Mouse (Mus musculus): ENCODE measurements around the gene Neurl1b. TPM values are rescaled to one million over a fixed set of nuclear protein-coding genes. Genes with fewer than 3 reads are reported as not detected.
A peak's percentile ranks its signal among the peaks of the same experiment; 100 is the strongest.

The Neurl1b gene
- polyA plus RNA-seq, 1 experiment from 2014 or later = 0.06 TPM

DNA sequence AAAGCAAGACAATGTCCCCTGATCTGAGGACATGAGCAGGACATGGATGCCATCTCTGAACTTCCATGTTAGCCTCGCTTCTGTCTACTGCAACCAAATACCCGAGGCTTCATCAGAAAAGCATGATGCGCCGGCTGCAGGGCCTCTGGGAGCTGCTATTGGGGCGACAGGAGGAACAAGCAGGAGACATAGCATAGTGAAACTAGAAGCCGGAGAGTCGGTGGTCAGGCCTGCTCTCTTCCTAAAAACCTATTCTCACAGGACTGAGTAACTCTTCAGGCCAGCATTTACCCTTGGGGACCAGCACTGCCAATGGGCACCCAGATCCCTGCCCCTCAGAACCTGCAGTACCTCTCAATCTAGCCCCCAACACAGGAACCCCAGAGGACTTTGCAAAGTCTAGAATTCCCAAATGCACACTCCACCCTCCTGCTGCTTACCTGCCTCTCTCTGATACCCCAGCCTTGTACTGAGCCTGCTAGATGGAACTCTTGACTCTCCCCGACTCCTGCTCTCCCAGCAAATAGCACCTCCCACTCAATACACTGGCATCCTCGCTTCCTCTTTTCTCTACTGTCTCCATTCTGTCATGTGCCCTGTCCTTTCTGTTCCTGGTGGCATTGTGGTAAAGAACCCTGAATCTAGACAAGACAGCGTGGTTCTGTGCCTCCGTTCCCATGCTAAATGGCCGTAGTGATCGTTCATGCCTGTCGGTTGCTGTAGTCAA is 22.6 kb downstream of the Neurl1b start:
- no peak overlapping the region for H3K4me2 ChIP-seq
- H3K4me3 ChIP-seq = no peak overlapping the region
- 64% methylated on average over 14 of the region's 14 CpGs for WGBS (ENCODE audit: insufficient replicate concordance)
- no peak overlapping the region for H3K27ac ChIP-seq
- no peak for ATAC-seq
- H3K9ac ChIP-seq = no peak overlapping the region
- H3K9me3 ChIP-seq (replicated peaks) = no peaks in the 10 kb centered on the region
- H3K4me1 ChIP-seq = peaks cover 5% of the 10 kb centered on the region; the same call in 1 of the 2 replicates
- no peaks in the 10 kb centered on the region for H3K36me3 ChIP-seq
- H3K27me3 ChIP-seq (replicated peaks) = peaks cover 89% of the 10 kb centered on the region

DNA sequence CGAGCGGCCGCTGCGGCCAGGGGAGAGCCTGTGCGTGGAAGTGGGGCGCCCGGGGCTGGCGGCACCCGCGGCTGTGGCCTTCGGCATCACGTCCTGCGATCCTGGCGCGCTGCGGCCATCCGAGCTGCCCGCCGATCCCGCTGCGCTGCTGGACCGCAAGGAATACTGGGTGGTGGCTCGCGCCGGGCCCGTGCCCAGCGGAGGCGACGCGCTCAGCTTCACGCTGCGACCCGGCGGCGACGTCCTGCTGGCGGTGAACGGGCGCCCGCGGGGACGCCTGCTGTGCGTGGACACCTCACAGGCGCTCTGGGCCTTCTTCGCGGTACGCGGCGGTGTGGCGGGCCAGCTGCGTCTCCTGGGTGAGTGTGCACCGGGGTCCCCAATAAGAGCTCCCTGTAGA is 24.4 kb downstream of the Neurl1b start:
- no peak for ATAC-seq
- Histone ChIP-seq H3K4me1 (peaks cover 5% of the 10 kb centered on the region; the same call in 1 of the 2 replicates), H3K36me3 (no peaks in the 10 kb centered on the region), H3K9ac (no peak overlapping the region), H3K4me2 (peak overlapping the region; percentile 55), H3K27ac (no peak overlapping the region), H3K4me3 (peak overlapping the region; percentile 37), H3K27me3 (replicated peaks) (peaks cover 73% of the 10 kb centered on the region), H3K9me3 (replicated peaks) (no peaks in the 10 kb centered on the region)
- 11% methylated on average over 52 of the region's 52 CpGs for WGBS (ENCODE audit: insufficient replicate concordance)

DNA sequence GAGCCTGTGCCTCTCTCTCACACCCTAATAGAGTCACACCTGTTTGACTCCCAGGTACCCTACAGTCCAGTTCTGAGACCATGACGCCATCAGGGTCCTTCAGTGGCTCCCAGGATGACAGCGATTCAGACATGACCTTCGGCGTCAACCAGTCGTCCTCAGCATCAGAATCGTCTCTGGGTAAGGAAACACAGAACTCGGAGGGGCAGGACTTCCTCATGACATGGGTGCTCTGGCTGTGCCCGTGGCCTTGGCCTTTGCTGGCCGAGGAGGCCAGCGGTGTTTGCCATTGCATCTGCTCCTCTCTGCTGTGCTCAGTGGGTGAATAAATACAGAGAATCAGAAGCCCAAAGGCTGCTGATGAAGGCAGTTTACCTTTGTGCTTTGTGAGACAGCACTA is 26.4 kb downstream of the Neurl1b start:
- Histone ChIP-seq H3K4me1 (peaks cover 5% of the 10 kb centered on the region; the same call in 1 of the 2 replicates), H3K27me3 (replicated peaks) (peaks cover 69% of the 10 kb centered on the region), H3K9me3 (replicated peaks) (no peaks in the 10 kb centered on the region), H3K9ac (no peak overlapping the region), H3K4me2 (no peak overlapping the region), H3K4me3 (no peak overlapping the region), H3K36me3 (no peaks in the 10 kb centered on the region), H3K27ac (no peak overlapping the region)
- 72% methylated on average over 10 of the region's 10 CpGs for WGBS (ENCODE audit: insufficient replicate concordance)
- no peak for ATAC-seq

DNA sequence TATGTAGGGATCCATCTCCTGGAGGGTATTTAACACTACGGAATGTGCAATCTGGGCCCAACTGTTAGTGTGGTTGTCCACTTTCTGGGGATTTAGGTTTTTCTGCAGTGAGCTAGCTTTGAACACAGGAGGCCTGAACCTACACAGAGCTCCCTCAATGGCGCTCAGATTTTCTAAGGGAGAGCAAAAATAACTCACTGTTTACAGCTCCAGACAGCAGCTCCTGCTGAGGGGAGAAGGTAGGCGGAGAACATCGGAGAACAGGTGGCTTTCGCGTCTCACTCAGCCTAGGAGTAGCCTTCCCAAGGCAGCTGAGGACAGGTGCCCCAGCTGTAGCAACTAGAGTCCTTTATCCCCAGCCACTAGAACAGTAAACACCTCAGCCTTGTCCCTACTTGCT is 27.6 kb downstream of the Neurl1b start:
- Histone ChIP-seq H3K36me3 (no peaks in the 10 kb centered on the region), H3K4me1 (peaks cover 5% of the 10 kb centered on the region; the same call in 1 of the 2 replicates), H3K27ac (no peak overlapping the region), H3K27me3 (replicated peaks) (peaks cover 63% of the 10 kb centered on the region), H3K4me2 (no peak overlapping the region), H3K9ac (no peak overlapping the region), H3K4me3 (no peak overlapping the region), H3K9me3 (replicated peaks) (no peaks in the 10 kb centered on the region)
- no peak for ATAC-seq
- WGBS (ENCODE audit: insufficient replicate concordance) = 85% methylated on average over 6 of the region's 6 CpGs

DNA sequence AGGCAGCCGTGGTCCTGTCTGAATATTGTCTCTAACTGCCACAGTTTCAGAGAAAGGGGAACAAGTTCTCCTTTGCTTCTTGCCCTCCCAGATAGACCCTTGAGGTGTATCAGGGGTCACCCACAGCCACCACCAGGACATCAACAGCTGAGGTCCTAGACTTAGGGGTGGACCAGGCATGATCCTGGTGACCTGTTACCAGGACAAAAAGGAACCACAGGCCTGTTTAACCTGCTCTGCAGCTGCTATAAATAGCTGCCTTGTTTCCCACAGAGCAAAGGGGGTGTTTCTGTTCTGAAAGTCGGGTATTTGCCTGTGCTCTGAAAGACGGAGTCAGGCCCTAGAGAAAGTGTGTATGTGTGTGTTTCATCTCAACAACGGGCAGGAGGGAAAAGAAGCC is 29.2 kb downstream of the Neurl1b start:
- peaks cover 8% of the 10 kb centered on the region; the same call in 1 of the 2 replicates for H3K4me1 ChIP-seq
- no peak overlapping the region for H3K9ac ChIP-seq
- H3K27ac ChIP-seq = no peak overlapping the region
- H3K4me2 ChIP-seq = no peak overlapping the region
- H3K27me3 ChIP-seq (replicated peaks) = peaks cover 47% of the 10 kb centered on the region
- no peak overlapping the region for H3K4me3 ChIP-seq
- ATAC-seq = no peak
- WGBS (ENCODE audit: insufficient replicate concordance) = 53% methylated on average over 4 of the region's 4 CpGs
- H3K36me3 ChIP-seq = no peaks in the 10 kb centered on the region
- H3K9me3 ChIP-seq (replicated peaks) = no peaks in the 10 kb centered on the region

DNA sequence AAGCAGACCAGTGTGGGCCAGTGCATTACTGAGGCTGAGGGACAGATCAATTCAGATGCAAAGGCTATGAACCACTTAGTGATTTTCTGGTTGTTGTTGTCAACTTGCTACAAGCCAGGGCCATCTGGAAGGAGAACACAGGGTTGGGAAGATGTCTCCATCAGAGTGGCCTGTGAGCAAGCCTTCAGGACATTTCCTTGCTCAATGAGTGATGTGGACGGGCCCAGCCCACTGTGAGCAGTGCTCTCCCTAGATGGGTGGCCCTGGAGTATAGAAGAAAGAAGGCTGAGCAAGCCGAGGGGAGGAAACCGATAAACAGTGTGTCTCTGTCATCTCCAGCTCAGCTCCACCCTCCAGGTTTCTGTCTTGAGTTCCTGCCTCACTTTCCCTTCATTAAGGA is 34.8 kb downstream of the Neurl1b start:
- Histone ChIP-seq H3K4me3 (no peak overlapping the region), H3K4me2 (no peak overlapping the region), H3K27me3 (replicated peaks) (peaks cover 37% of the 10 kb centered on the region), H3K4me1 (0 out of 2 replicates have a peak, but pooled peaks cover 5% of the 10 kb centered on the region), H3K27ac (no peak overlapping the region), H3K9me3 (replicated peaks) (no peaks in the 10 kb centered on the region), H3K36me3 (no peaks in the 10 kb centered on the region), H3K9ac (no peak overlapping the region)
- ATAC-seq = no peak
- 67% methylated on average over 3 of the region's 3 CpGs for WGBS (ENCODE audit: insufficient replicate concordance)

DNA sequence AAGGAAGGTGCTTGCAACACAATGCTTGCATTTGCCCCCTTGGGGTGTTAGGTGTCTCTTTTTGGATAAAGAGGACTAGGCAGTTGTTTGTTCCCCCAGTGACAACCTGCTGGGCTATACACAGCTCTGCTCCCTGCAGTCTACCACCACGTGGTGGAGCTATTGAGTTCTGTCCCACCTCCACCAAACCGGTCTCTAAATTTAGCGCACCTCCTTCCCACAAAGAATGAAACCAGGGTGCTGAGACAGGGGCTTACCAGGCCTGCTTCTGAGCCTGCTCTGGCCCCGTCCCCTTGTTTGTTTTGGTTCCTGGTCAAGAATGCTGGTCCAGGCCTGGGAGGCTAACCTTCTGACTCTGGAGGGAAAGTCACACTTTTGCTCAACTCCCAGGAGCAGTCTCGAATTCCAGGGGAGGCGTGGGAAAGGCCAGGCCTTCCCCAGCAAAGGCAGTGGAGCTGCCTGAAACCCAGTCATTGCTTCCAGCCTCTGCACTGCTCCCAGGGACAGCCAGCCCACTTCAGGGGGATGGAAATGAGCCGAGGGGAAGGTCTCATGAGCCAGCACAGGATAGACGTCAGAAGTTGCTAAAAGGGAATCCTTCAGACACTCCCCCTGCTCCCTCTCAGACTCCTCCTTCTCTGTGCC is 37.1 kb downstream of the Neurl1b start:
- Histone ChIP-seq H3K4me3 (no peak overlapping the region), H3K4me2 (no peak overlapping the region), H3K9me3 (replicated peaks) (no peaks in the 10 kb centered on the region), H3K36me3 (no peaks in the 10 kb centered on the region), H3K27me3 (replicated peaks) (peaks cover 27% of the 10 kb centered on the region), H3K4me1 (0 out of 2 replicates have a peak, but pooled peaks cover 5% of the 10 kb centered on the region), H3K9ac (no peak overlapping the region), H3K27ac (no peak overlapping the region)
- 0 out of 2 replicates have a peak, but pooled peaks have one; percentile 13 for ATAC-seq
- WGBS (ENCODE audit: insufficient replicate concordance) = 28% methylated on average over 8 of the region's 8 CpGs

DNA sequence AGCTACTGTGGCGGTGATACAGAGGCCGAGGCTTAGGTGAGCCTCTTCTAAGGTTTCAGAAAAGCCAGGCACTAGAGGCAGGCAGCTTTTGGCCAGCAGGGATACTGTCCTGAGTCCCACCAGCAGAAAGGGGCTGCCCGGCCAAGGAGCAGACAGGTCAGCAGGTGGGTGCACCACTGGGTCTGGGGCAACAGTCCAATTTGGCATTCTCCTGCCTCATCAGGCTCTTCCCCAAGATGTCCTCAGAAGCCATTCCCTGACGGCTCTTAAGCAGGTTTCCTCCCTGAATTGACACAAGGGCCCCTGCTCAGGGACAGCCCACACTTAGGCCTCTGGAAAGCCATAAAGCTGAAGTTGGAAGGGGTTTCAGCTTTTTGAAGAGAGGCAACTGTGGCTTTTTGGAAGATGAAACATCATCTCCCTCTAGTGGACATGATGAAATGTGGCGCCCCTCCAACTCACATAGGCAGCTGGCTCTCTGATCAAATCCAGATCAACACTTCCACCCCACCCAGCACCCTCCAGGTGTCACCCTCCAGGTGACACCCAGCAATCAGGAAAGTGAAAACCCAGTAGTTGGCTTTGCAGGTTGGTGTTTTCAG is 37.8 kb downstream of the Neurl1b start:
- no peak overlapping the region for H3K4me2 ChIP-seq
- no peak overlapping the region for H3K4me3 ChIP-seq
- 0 out of 2 replicates have a peak, but pooled peaks cover 5% of the 10 kb centered on the region for H3K4me1 ChIP-seq
- ATAC-seq = no peak
- WGBS (ENCODE audit: insufficient replicate concordance) = 45% methylated on average over 5 of the region's 5 CpGs
- no peaks in the 10 kb centered on the region for H3K36me3 ChIP-seq
- H3K27ac ChIP-seq = no peak overlapping the region
- H3K9me3 ChIP-seq (replicated peaks) = no peaks in the 10 kb centered on the region
- H3K27me3 ChIP-seq (replicated peaks) = peaks cover 26% of the 10 kb centered on the region
- H3K9ac ChIP-seq = no peak overlapping the region

DNA sequence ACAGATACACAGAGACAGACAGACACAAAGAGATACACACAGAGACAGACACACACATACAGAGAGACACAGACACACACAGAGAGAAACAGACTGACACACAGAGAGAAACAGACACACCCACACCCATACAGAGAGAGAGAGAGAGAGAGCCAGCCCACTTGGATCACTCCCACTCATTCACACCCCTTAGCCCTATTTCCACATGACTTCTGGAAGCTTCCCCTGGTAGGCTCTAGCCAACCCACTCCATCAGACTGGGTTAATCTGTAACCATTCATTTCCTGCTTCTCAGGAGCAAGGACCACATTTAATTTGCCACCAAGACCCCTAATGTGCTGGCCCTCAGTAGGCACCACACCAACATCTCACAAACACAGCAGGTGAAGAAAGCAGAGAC is 42.9 kb downstream of the Neurl1b start:
- no peak overlapping the region for H3K27ac ChIP-seq
- H3K4me1 ChIP-seq = 0 out of 2 replicates have a peak, but pooled peaks cover 3% of the 10 kb centered on the region
- no peak overlapping the region for H3K9ac ChIP-seq
- peak; percentile 59; the same call in 1 of the 2 replicates for ATAC-seq
- no peak overlapping the region for H3K4me2 ChIP-seq
- peaks cover 19% of the 10 kb centered on the region; the same call in 1 of the 2 replicates for H3K27me3 ChIP-seq (replicated peaks)
- no peaks in the 10 kb centered on the region for H3K36me3 ChIP-seq
- H3K4me3 ChIP-seq = no peak overlapping the region
- H3K9me3 ChIP-seq (replicated peaks) = no peaks in the 10 kb centered on the region

DNA sequence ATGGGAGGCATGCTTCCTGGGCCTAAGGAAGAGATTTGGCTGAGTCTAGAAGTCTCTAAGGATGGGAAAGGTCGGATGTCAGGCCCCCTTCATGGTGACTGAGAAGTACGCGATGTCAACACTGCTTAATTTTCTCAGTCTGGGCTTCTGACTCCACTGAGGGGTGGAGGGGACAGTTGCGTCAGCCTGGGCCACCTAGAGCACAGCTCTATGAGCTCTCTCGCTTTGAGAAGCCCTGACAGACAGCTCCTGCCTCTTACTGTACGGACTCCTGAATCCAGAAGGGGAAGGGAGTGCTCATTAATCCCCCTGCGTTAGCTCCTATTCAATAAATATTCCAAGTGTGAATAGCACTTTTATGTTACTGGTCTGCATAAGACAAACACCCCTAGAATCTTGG is 43.4 kb downstream of the Neurl1b start:
- Histone ChIP-seq H3K9ac (no peak overlapping the region), H3K36me3 (no peaks in the 10 kb centered on the region), H3K27me3 (replicated peaks) (peaks cover 16% of the 10 kb centered on the region; the same call in 1 of the 2 replicates), H3K4me3 (no peak overlapping the region), H3K27ac (no peak overlapping the region), H3K4me1 (0 out of 2 replicates have a peak, but pooled peaks cover 3% of the 10 kb centered on the region), H3K4me2 (no peak overlapping the region), H3K9me3 (replicated peaks) (no peaks in the 10 kb centered on the region)
- 56% methylated on average over 7 of the region's 7 CpGs for WGBS (ENCODE audit: insufficient replicate concordance)
- ATAC-seq = no peak

DNA sequence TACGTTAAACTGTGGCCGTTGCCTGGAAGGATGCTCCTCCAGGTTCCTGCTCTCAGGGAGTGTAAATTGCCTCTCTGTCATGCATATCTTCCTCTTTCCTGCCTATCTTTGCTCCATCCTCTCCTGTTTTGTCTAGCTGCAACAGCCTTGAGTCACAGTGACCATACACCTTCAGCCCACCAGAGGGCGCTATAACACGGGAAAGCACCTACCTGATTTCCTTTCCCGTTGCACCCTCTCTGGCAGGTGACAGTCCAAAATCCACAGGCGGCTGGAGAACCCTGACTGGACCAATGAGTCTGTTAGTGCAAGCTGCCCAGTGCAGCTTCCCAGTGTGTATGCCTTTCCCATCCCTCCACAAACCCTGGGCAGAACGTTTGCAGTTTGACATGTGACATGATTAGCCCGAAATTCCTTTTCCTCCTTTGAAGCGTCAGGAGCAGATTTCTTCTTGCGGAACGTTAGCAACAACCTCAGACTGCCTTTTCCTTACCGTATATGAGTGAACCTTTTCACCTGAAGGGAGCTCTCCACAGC is 48.1 kb downstream of the Neurl1b start:
- 22% methylated on average over 12 of the region's 12 CpGs for WGBS (ENCODE audit: insufficient replicate concordance)
- Histone ChIP-seq H3K27ac (no peak overlapping the region), H3K9ac (no peak overlapping the region), H3K4me2 (no peak overlapping the region), H3K36me3 (no peaks in the 10 kb centered on the region), H3K4me1 (0 out of 2 replicates have a peak, but pooled peaks cover 5% of the 10 kb centered on the region), H3K27me3 (replicated peaks) (0 out of 2 replicates have a peak, but pooled peaks cover 16% of the 10 kb centered on the region), H3K9me3 (replicated peaks) (no peaks in the 10 kb centered on the region), H3K4me3 (no peak overlapping the region)
- no peak for ATAC-seq

DNA sequence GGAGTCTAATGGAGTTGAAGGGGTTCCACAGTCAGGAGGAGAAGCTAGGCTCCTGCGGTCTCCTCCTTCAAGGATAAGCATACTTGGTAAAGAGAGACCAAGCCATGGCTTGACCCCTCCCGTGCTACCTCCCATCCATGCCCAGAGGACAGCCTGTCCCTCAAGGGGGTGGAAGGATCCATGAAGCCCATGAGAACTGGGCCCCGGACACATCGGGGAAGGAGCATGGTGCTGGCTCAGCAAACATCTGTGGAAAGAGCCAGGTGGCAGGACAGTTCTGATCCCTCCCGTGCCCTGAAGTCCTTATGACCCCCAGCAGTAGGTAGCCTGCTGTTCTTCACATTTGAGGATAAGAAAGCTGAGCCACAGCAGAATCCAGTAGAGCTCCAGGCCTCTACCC is 48.8 kb downstream of the Neurl1b start:
- no peaks in the 10 kb centered on the region for H3K9me3 ChIP-seq (replicated peaks)
- H3K4me1 ChIP-seq = 0 out of 2 replicates have a peak, but pooled peaks cover 3% of the 10 kb centered on the region
- H3K27me3 ChIP-seq (replicated peaks) = peaks cover 16% of the 10 kb centered on the region; the same call in 1 of the 2 replicates
- no peak overlapping the region for H3K9ac ChIP-seq
- H3K4me2 ChIP-seq = no peak overlapping the region
- no peak overlapping the region for H3K27ac ChIP-seq
- H3K36me3 ChIP-seq = no peaks in the 10 kb centered on the region
- 73% methylated on average over 5 of the region's 5 CpGs for WGBS (ENCODE audit: insufficient replicate concordance)
- H3K4me3 ChIP-seq = no peak overlapping the region
- ATAC-seq = no peak
